Mouse (Mus musculus) forebrain, embryonic 16.5 days (tissue): ENCODE data around the gene Hspa8. TPM values are rescaled to one million over a fixed set of nuclear protein-coding genes. Genes with fewer than 3 reads are reported as not detected.
"Not testable (repeated sequence)": the region's sequence is repeated elsewhere in the genome, so short reads cannot be mapped to it uniquely, and the experiment has no call there.

Experiments
- ATAC-seq: fragments of 200-750 bp; cut with Nextera tagmentation; 2 replicates; pipeline ENCODE4 v1.8.0; 2017; ENCODE audit warnings: mild to moderate bottlenecking, moderate library complexity
- H3K27ac ChIP-seq: fragments of 300-500 bp; sonication (generic); 2 replicates; pipeline ENCODE4 v1.5.1; 2014; ENCODE audit warnings: low read length, control low read depth
- H3K27me3 ChIP-seq: fragments of 300-500 bp; sonication (generic); replicated peaks from 2 replicates; pipeline ENCODE4 v1.6.1; 2014; ENCODE audit warnings: low read length; ENCODE audit not compliant: control insufficient read depth, insufficient read depth
- H3K36me3 ChIP-seq: fragments of 300-500 bp; sonication (generic); 2 replicates; pipeline ENCODE4 v1.6.1; 2014; ENCODE audit not compliant: control insufficient read depth, insufficient read depth
- H3K4me1 ChIP-seq: fragments of 300-500 bp; sonication (generic); replicated peaks from 2 replicates; pipeline ENCODE4 v1.6.1; 2014; ENCODE audit warnings: low read length; ENCODE audit not compliant: control insufficient read depth, insufficient read depth
- H3K4me2 ChIP-seq: fragments of 300-500 bp; sonication (generic); 2 replicates; pipeline ENCODE4 v1.6.1; 2014; ENCODE audit warnings: mild to moderate bottlenecking, low read length, control low read depth
- H3K4me3 ChIP-seq: fragments of 300-500 bp; sonication (generic); replicated peaks from 2 replicates; pipeline ENCODE4 v1.5.1; 2014; ENCODE audit warnings: mild to moderate bottlenecking, low read length, control low read depth
- H3K9ac ChIP-seq: fragments of 300-500 bp; sonication (generic); replicated peaks from 2 replicates; pipeline ENCODE4 v1.6.1; 2014; ENCODE audit warnings: low read depth, low read length, control low read depth
- H3K9me3 ChIP-seq: fragments of 300-500 bp; sonication (generic); 2 replicates; pipeline ENCODE4 v1.6.1; 2016; ENCODE audit warnings: low read length; ENCODE audit not compliant: control insufficient read depth
- WGBS: fragments of 180-500 bp; shearing (Covaris S2); extraction: QIAGEN DNeasy Blood & Tissue Kit; methylation state at CpG from one replicate; pipeline ENCODE4 v1.1.7; 2014; 5-methylcytosine and 5-hydroxymethylcytosine counted together
- polyA plus RNA-seq: library from polyadenylated mRNA; unstranded; fragments of >200 nt; fragmentation: Nextera tagmentation; extraction: Ambion mirVana; gene quantifications from 2 replicates; pipeline ENCODE4 v1.2.1, GENCODE M21; 2015

Gene Hspa8
- polyA plus RNA-seq, 1 experiment from 2014 or later = 3,453 TPM

DNA sequence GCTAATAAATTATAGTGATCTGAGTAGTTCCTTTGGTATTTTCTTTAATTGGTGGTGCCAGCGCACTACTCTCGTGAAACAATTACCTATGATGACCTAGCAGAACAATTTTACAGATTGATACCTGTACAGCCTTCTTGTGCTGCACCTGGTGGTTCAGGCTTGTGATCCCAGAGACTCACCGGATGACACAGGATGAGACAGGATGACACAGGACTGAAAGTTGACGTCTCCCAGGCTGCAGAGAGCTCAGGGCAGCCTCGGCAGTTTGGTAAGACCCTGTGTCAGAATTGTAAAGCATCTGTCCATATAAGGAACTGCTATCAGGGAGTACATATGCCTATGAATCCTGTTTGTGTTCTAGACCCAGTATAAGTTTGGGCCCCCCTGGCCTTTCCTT lies 5.9 kb upstream of the Hspa8 start:
- H3K4me1 ChIP-seq = peaks cover 4% of the 10 kb centered on the region
- no peak overlapping the region for H3K4me3 ChIP-seq
- H3K9ac ChIP-seq = no peak overlapping the region
- whole genome bisulfite sequencing = 79% methylated on average over 5 of the region's 5 CpGs
- H3K36me3 ChIP-seq = no peaks in the 10 kb centered on the region
- H3K4me2 ChIP-seq = no peak overlapping the region
- no peaks in the 10 kb centered on the region for H3K27me3 ChIP-seq
- no peak for ATAC-seq
- H3K9me3 ChIP-seq = no peaks in the 10 kb centered on the region
- H3K27ac ChIP-seq = no peak overlapping the region

GRCm38 (mm10) chr9:40795562-40795961 lies 5.2 kb upstream of the Hspa8 start:
- ATAC-seq = no peak
- H3K27ac ChIP-seq = no peak overlapping the region
- 95% methylated on average over 2 of the region's 2 CpGs for WGBS
- H3K4me1 ChIP-seq = peaks cover 4% of the 10 kb centered on the region
- no peak overlapping the region for H3K4me2 ChIP-seq
- no peak overlapping the region for H3K4me3 ChIP-seq
- H3K36me3 ChIP-seq = no peaks in the 10 kb centered on the region
- H3K27me3 ChIP-seq = no peaks in the 10 kb centered on the region
- no peaks in the 10 kb centered on the region for H3K9me3 ChIP-seq
- H3K9ac ChIP-seq = no peak overlapping the region

DNA sequence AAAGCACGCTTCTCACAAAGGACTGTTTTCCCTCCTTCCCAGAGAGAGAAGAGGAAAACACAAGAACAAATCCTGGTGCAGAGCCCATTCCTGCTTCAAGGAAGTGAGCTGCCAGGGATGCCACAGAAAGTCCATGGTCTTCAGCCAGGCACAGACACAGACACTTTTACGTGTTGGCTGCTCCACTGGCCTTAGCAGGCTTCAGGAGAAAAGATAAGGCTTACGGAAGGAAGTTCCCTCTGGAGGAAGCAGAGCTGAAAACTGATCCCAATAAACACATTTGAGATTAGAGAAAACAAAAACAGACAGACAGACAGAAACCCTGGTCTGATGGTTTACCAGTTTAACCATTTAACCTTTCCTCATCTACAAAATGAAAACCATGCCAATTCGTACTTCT lies 4.7 kb upstream of the Hspa8 start:
- no peaks in the 10 kb centered on the region for H3K9me3 ChIP-seq
- no peak overlapping the region for H3K4me3 ChIP-seq
- no peak overlapping the region for H3K9ac ChIP-seq
- 81% methylated on average over 4 of the region's 4 CpGs for WGBS
- no peak for ATAC-seq
- no peak overlapping the region for H3K27ac ChIP-seq
- H3K27me3 ChIP-seq = no peaks in the 10 kb centered on the region
- peaks cover 4% of the 10 kb centered on the region for H3K4me1 ChIP-seq
- H3K4me2 ChIP-seq = no peak overlapping the region
- H3K36me3 ChIP-seq = no peaks in the 10 kb centered on the region

DNA sequence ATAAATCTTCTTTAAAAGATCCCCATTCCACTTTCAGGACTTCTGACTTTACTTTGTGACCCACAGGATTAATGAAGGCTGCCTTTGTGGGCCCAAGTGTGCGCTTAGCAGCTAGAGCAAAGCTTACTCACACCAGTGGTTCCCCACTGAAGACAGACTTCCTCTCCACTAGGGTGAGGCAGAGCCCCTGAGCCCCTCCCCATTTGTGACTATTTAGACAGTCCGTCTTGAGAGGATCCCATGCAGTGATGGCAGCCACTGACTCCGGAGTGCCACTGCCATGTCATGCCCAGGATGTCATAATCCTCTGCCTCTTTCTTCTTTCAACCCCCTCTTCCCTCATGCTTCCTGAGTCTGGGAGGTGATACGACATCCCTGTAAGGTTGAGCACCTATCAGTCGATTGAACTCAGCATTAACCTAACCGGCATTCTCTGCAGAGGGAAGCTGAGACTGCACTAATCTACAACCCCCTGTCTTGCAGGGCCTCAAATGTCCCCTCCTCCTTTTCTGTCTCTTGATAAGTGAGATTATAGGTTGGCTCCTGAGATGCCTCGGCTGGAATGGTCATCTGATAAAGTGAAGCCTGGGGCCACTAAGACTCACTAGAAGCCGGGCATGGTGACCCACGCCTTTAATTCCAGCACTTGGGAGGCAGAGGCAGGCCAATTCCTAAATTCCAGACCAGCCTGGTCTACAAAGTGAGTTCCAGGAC lies 2.4 kb upstream of the Hspa8 start:
- H3K36me3 ChIP-seq = peaks cover under 1% of the 10 kb centered on the region
- H3K4me2 ChIP-seq = no peak overlapping the region
- H3K4me3 ChIP-seq = no peak overlapping the region
- H3K27ac ChIP-seq = no peak overlapping the region
- WGBS = 81% methylated on average over 9 of the region's 9 CpGs
- no peaks in the 10 kb centered on the region for H3K9me3 ChIP-seq
- no peak for ATAC-seq
- no peaks in the 10 kb centered on the region for H3K27me3 ChIP-seq
- H3K9ac ChIP-seq = no peak overlapping the region
- H3K4me1 ChIP-seq = peaks cover 5% of the 10 kb centered on the region

- H3K9ac ChIP-seq = 0 out of 2 replicates have a peak overlapping the region, but pooled peaks have one; percentile 39
- H3K4me2 ChIP-seq = no peak overlapping the region; the same call in 1 of the 2 replicates
- ATAC-seq = no peak
- peak overlapping the region; percentile 60 for H3K27ac ChIP-seq
- H3K36me3 ChIP-seq = peaks cover 8% of the 10 kb centered on the region
- H3K4me1 ChIP-seq = peaks cover 12% of the 10 kb centered on the region
- H3K4me3 ChIP-seq = no peak overlapping the region
- WGBS = 49% methylated on average over 3 of the region's 3 CpGs
- H3K9me3 ChIP-seq = no peaks in the 10 kb centered on the region
- H3K27me3 ChIP-seq = no peaks in the 10 kb centered on the region
These were observed 1.7 kb upstream of the Hspa8 start for GRCm38 (mm10) chr9:40799112-40799511.

DNA sequence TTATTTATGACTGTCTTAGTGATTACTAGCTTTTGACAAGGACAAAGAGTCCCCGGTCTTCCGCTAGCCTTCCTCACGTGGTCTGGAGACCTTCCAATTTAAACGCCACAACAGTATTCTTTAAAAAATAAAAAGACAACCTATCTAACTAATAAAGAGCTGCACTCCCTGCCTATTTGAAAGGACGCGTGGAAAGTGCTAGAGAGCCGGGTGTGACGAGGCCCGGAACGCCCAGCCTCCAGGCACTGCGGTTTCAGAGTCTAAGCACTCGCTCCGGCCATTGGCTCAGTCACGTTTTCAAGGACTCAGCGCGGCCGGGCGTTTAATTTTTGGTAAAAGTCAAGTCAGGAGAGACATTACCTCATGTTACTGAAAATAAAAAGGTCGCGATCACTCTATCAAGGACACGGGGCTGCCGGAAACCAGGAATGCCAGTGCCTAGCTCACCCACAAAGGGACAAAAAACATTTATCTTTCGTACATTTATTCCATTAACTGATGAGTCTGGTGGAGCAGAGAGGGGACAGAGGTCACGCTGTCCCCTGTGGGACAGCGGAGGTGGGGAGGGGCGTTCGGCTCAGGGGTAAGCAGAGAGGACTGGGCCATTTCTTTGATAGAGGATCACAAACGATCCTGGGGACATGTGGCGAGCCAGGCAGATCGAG lies 815 bp upstream of the Hspa8 start:
- peak overlapping the region; percentile 84 for H3K9ac ChIP-seq
- peaks cover 20% of the 10 kb centered on the region for H3K4me1 ChIP-seq
- ATAC-seq = peak; percentile 20
- H3K4me2 ChIP-seq = peak overlapping the region; percentile 87
- H3K27me3 ChIP-seq = no peaks in the 10 kb centered on the region
- H3K9me3 ChIP-seq = no peaks in the 10 kb centered on the region
- peak overlapping the region; percentile 96 for H3K27ac ChIP-seq
- H3K36me3 ChIP-seq = peaks cover 13% of the 10 kb centered on the region
- peak overlapping the region; percentile 50 for H3K4me3 ChIP-seq
- WGBS = under 1% methylated on average over 30 of the region's 30 CpGs

DNA sequence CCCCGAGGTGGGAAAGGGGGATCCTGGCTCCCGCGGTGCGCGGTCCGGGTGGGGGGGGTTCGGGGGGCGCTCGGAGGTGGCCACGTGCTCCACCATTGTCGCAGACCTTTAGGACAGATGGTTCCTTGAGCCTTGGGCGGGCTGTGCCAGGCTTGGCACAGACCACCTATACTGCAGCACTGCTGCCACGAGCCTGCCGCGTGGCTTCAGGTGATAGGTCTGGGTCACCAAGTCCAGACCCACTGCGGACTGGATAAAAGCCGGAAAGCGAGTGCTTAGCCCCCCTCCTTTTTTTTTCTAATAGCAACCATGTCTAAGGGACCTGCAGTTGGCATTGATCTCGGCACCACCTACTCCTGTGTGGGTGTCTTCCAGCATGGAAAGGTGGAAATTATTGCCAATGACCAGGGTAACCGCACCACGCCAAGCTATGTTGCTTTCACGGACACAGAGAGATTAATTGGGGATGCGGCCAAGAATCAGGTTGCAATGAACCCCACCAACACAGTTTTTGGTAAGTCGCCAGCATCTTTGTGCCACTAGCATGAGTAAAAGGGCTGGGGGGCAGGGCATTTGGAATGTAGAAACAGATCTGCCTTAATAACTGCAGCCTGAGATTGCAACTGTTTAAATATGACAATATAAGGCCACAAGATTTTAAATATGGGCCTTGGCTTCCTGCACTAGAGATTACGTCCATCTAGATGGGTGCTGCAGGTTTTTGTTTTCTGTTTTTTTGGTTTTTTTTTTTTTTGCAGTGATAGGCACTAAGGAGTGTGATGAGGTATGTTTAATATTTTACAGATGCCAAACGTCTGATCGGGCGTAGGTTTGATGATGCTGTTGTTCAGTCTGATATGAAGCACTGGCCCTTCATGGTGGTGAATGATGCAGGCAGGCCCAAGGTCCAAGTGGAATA lies 1.1 kb downstream of the Hspa8 start:
- H3K4me1 ChIP-seq = peaks cover 37% of the 10 kb centered on the region
- peak; percentile 7; the same call in 1 of the 2 replicates for ATAC-seq
- WGBS = under 1% methylated on average over 28 of the region's 28 CpGs

GRCm38 (mm10) chr9:40802533-40802875 lies 1.7 kb downstream of the Hspa8 start:
- 1% methylated on average over 8 of the region's 8 CpGs for WGBS
- Histone ChIP-seq H3K4me3 (peak overlapping the region; percentile 96), H3K4me1 (peaks cover 41% of the 10 kb centered on the region), H3K36me3 (peaks cover 30% of the 10 kb centered on the region), H3K9ac (peak overlapping the region; percentile 99), H3K4me2 (peak overlapping the region; percentile 79)
- H3K27me3 ChIP-seq, ATAC-seq, H3K9me3 ChIP-seq, H3K27ac ChIP-seq: not testable (repeated sequence)

More for the DNA sequence above, 1.1 kb downstream of the Hspa8 start:
- peaks cover 30% of the 10 kb centered on the region for H3K36me3 ChIP-seq
- H3K9me3 ChIP-seq, H3K27me3 ChIP-seq: not testable (repeated sequence)
- peak overlapping the region; percentile 79 for H3K4me2 ChIP-seq
- H3K9ac ChIP-seq = peak overlapping the region; percentile 99
- H3K4me3 ChIP-seq = peak overlapping the region; percentile 96
- peak overlapping the region; percentile 97 for H3K27ac ChIP-seq

GRCm38 (mm10) chr9:40804576-40804975 lies 3.8 kb downstream of the Hspa8 start:
- H3K27me3 ChIP-seq, H3K27ac ChIP-seq, ATAC-seq, H3K9me3 ChIP-seq, H3K9ac ChIP-seq, H3K4me2 ChIP-seq, H3K4me3 ChIP-seq: not testable (repeated sequence)
- peaks cover 30% of the 10 kb centered on the region for H3K36me3 ChIP-seq
- H3K4me1 ChIP-seq = peaks cover 46% of the 10 kb centered on the region
- WGBS = 59% methylated on average over 3 of the region's 3 CpGs
